Mouse (Mus musculus) ovary, postnatal 10 days (tissue): ENCODE data around the gene Disc1.

Experiments used
- DNase-seq: peaks from one replicate; pipeline ENCODE4 v3.0.0; 2022; ENCODE audit warnings: low spot score

Disc1 gene

DNA sequence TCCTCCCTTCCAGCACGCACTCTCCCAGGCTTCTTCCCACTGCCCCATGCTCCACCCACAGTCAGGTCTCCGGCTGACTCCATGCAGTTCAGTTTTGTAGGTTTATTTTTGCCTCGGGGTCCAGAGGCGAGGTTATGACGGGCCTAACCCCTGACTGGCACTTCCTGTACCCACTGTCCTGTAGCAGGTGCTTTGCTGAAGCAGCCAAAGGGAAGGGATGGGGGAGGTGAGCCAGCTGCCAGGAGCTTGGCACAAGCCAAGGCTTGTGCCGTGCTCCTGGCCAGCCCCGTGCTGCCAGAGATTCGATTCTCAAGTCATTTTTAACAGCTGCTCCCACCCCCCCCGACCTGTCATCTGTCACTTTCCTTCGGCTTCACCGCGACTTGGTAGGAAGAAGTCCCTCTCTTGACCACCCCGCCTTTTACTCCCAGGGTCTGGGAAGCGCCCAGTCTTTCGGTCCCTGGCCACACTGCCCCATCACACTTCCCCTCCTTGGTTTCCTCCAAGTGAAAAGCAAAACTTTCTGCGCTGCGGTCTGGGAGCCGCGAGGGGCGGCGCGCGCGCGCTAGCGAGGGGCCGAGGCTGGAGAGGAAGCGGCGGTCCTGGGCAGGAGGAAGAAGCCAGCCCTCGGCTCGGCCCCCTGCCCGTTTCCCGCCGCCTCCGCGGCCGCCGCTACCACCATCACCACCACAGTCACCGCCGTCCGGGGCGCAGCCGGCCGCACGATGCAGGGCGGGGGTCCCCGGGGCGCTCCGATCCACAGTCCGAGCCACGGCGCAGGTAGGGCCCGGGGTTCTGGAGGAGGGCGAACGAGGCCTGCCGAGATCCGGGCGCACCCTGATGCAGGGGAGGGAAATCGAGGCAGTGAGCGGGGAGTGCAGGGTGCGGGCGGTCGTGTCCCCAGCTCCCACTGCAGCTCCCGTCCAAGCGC is at the start of gene Disc1:
Gene Disc1, plus strand, starts transcription at position 691 of the 931 bp plus-strand sequence.
- peak; percentile 16 for DNase-seq

- peak; percentile 76 for DNase-seq
These were observed 41.0 kb upstream of the Disc1 start, which contains the start of gene Tsnax for GRCm38 (mm10) chr8:125012695-125013627. Gene Tsnax (plus strand): TSS chr8:125012997.

- DNase-seq, result no peak
These were observed 29.9 kb upstream of the Disc1 start for GRCm38 (mm10) chr8:125024085-125024484.

DNA sequence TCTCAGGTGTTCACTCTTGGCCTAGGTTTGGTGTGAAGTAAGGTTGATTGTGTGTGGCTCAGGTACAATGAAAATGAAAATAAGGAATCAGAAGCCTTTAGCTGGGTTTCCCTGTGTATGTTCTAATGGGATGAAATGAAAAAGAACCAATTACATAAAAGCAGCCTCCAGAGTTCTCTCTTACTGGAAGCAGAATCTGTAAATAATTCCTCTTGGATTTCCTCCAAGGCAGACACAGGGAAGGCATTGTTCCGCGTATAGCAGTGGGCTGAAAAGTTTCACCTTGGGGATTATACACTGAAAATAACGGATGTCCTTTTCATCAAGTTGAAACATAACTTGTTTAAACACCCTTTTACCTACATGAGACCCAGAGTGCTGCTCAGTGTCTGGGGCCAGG is 26.8 kb upstream of the Disc1 start:
- DNase-seq, result no peak

- DNase-seq, result no peak
These were observed 25.2 kb upstream of the Disc1 start for GRCm38 (mm10) chr8:125028841-125029240.

DNA sequence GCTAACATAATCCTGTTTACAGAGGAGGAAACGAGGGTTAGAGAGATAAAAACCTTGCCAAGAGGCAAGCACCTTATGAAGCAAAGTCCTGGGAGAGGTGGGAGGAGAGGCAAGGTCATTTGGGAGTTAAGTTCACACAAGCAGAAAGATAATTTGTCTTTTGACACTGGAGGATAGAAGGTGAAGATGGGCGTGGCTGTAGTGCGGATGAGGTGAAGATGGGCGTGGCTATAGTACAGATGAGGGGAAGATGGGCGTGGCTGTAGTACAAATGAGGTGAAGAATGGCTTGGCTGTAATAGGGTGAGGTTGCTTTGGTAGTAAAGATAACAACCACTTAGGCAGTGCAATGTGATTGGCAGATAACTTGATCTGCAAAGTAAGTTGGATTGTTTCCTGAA is 22.7 kb upstream of the Disc1 start:
- no peak for DNase-seq

GRCm38 (mm10) chr8:125034669-125035068 is 19.3 kb upstream of the Disc1 start:
- DNase-seq, result peak; percentile 46

- no peak for DNase-seq
These were observed 16.9 kb upstream of the Disc1 start for GRCm38 (mm10) chr8:125037081-125037480.

DNA sequence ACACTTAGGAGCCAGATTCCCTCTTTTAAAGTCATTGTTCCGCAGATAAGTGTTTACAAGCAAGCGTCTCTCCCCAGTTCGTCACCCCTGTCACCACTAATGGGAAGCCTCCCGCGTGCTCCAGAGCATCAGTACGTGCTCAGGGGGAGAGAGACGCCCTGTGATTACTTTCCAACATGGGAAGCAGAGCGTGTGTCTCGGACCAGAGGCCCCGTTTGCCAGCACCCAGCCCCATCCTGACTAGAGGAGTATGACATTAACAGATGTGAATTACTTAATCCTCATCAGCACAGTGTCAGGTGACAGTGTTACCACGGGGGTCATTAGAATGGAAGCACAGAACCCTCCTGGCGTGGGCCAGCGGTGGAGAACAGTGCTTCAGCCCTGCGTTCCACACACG is 15.3 kb upstream of the Disc1 start:
- no peak for DNase-seq

GRCm38 (mm10) chr8:125040587-125041375 is 13.2 kb upstream of the Disc1 start:
- DNase-seq, result no peak

DNA sequence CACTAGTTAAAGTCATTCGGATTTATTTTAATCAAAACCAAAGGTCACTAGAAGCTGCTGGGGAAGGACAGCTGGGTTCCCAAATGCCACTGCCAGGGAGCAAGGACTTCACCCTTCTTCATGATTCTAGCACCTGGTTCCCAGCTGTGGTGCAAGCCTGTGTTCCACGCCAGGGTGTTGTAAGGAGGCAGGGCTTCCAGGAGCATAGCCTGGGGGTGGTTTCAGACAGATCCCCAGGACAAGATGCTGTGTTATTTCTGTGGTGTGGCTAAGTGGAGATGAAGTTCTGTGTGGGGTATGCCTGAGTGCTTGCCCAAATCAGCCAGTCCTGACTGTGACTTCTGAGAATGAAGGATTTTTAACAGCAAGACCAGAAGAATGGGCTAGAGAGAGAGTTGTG is 12.5 kb upstream of the Disc1 start:
- no peak for DNase-seq

DNA sequence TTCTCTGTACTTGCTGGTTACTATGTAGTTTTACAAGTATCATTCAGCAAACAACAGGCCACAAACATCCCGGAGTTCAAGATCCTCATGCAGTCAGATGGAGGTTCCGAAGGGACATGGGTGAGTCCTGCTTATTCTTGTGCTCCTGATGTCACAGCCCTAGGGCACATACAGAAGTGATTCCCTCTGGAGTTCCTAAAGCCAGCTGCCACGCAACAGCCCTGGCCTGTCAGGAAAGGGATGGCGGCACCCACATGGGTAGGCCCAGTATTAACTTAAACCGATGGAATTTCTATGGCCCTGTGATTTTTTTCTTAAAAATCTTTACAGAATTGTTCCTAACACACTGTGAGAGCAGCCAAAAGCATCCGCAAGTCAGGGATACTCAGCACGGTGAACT is 10.6 kb upstream of the Disc1 start:
- no peak for DNase-seq

GRCm38 (mm10) chr8:125043935-125044334 is 10.1 kb upstream of the Disc1 start:
- no peak for DNase-seq

- no peak for DNase-seq
These were observed 8.2 kb upstream of the Disc1 start for GRCm38 (mm10) chr8:125045760-125046159.

GRCm38 (mm10) chr8:125049051-125049750 is 4.8 kb upstream of the Disc1 start:
- DNase-seq, result no peak

- no peak for DNase-seq
These were observed 4.2 kb upstream of the Disc1 start for GRCm38 (mm10) chr8:125049826-125050225.

DNA sequence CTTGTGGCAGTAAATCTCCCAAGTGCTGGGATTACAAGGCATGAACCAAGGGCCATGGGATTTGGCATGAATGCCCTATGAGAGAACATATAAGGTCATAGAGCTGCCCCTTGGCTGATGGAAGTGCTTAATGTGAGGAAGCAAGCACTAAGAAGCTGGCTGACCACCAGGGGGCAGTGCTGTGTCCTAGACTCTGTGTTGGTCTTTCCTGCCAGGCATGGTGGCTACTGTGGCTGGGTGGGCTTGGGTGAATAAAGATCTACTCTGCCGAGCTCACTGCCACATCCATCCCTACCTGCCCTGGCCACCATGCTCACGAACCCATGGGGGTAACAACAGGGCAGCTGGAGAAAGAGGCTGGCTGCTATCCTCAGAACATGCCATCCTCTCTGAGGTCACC is 2.0 kb upstream of the Disc1 start:
- peak; percentile 27 for DNase-seq

DNA sequence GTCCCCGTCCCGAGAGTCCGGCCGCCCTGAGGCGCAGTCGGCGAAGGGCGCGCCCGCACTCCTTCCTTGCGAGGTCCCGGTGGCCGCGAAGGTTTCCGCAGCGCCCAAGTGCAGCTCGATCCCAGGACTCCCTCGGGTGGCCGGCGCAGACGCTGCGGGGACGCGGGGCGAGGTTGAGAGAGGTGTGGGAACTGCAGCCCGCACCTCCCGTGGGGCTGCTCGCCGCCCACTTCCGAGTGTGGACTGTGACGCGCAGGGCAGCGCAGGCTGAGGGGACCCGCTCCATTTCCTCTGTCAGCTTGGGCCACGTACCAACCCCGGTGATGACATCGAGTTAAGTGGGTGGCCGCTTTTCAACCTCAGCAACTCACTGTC is 428 bp downstream of the Disc1 start:
- no peak for DNase-seq

GRCm38 (mm10) chr8:125060904-125061303 is 6.9 kb downstream of the Disc1 start:
- DNase-seq, result no peak

GRCm38 (mm10) chr8:125065596-125065995 is 11.6 kb downstream of the Disc1 start:
- DNase-seq, result no peak

DNA sequence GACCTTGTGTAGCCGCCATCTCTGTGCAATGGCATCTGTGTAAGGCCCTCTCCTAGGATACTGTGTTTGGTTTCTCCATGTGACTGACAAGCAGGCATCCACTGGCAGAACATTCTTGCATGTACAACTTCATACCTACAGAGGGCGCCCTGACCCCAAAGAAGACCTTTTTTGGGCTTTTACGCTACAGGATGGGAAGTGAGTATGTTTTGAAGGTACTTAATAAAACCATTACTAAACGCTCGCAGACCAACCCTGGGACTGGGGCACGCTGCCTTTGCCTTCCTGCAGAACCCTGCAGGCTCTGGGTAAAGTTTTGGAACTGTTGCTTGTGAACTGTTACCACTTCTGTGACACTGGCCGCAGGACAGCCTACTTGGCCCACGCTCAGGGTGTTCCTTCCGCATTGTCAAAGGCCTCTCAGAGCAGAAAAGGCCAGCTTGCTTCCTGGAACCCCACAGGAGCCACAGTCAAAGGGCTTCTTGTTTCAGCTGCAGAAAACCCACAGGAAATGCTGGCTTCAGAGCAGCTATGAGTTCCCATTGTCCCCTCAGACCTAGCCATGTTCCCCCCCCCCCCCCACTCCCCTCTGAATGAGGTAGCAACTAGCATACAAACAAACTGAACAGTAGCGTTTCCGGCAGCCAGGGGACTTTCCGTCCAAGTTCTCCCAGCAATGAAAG is 13.1 kb downstream of the Disc1 start:
- peak; percentile 46 for DNase-seq
